Mouse (Mus musculus): Measurements from ENCODE around the gene Mbnl1.

The Mbnl1 gene

DNA sequence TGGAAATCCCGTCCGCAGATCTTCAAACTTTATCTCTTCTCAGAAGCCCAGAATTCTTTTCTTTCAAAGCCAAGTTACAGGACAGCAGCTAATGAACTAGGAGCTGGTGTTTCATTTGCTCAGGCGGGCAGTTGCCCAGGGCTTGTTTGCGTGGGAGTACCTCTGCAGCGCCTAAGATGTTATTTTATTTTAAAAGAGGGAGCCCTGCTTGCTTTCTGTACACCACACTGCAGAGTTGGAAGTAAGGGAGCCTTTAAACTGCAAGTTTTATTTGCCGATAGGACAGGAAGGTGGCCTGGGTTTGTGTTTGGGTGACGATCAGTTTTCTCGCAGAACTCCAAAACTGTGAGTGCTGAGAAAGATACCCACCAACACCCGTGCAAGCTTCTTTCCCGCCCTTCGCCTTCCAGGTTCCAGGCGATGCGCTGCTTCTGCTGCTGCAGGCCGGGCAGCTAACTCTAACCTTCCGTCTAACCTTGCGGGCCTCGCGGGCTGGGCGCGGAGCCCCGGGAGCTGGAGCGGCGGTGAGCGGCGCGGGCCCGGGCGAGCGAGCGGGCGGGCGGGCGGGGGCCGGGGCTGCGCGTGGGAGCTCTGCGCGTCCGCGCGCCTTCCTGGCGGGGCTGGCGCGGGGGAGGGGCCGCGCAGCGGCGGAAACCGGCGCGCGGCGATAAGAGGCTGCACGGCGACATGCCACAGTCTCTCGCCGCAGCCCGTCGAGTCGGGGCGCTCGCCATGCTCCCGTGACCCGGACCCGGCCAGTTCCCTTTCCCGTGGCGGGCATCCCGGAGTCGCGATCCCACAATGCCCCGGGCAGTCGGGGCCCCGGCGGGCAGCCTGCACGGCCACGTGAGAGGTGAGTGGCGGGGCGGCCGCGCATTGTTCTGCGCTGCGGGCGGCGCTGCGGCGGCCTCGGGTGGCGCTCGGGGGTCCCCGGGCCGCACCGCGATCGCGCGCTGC is 28.2 kb downstream of the Mbnl1 start:
- DNase-seq (ENCODE audit: low read depth, low spot score), result peak; percentile 77

GRCm38 (mm10) chr3:60501561-60502151 is 29.0 kb downstream of the Mbnl1 start:
- no peaks in the 10 kb centered on the region for H3K36me3 ChIP-seq (ENCODE audit: control insufficient read depth, insufficient read depth, low read length, poor library complexity, severe bottlenecking)
- no peaks in the 10 kb centered on the region for H3K27me3 ChIP-seq (ENCODE audit: control insufficient read depth, insufficient read depth, low read length, poor library complexity, severe bottlenecking)
- DNase-seq (ENCODE audit: low read depth, low spot score), result peak; percentile 66

More for the DNA sequence above, 28.2 kb downstream of the Mbnl1 start:
- Histone ChIP-seq H3K27me3 (ENCODE audit: control insufficient read depth, insufficient read depth, low read length, poor library complexity, severe bottlenecking) (no peaks in the 10 kb centered on the region), H3K36me3 (ENCODE audit: control insufficient read depth, insufficient read depth, low read length, poor library complexity, severe bottlenecking) (no peaks in the 10 kb centered on the region)

- Histone ChIP-seq H3K27me3 (ENCODE audit: control insufficient read depth, insufficient read depth, low read length, poor library complexity, severe bottlenecking) (no peaks in the 10 kb centered on the region), H3K36me3 (ENCODE audit: control insufficient read depth, insufficient read depth, low read length, poor library complexity, severe bottlenecking) (no peaks in the 10 kb centered on the region)
- peak; percentile 34 for DNase-seq (ENCODE audit: low read depth, low spot score)
Observed at GRCm38 (mm10) chr3:60502155-60502987, 29.7 kb downstream of the Mbnl1 start.

- no peak for DNase-seq (ENCODE audit: low read depth, low spot score)
- Histone ChIP-seq H3K36me3 (ENCODE audit: control insufficient read depth, insufficient read depth, low read length, poor library complexity, severe bottlenecking) (no peaks in the 10 kb centered on the region), H3K27me3 (ENCODE audit: control insufficient read depth, insufficient read depth, low read length, poor library complexity, severe bottlenecking) (no peaks in the 10 kb centered on the region)
Observed at GRCm38 (mm10) chr3:60503196-60503595, 30.6 kb downstream of the Mbnl1 start.

DNA sequence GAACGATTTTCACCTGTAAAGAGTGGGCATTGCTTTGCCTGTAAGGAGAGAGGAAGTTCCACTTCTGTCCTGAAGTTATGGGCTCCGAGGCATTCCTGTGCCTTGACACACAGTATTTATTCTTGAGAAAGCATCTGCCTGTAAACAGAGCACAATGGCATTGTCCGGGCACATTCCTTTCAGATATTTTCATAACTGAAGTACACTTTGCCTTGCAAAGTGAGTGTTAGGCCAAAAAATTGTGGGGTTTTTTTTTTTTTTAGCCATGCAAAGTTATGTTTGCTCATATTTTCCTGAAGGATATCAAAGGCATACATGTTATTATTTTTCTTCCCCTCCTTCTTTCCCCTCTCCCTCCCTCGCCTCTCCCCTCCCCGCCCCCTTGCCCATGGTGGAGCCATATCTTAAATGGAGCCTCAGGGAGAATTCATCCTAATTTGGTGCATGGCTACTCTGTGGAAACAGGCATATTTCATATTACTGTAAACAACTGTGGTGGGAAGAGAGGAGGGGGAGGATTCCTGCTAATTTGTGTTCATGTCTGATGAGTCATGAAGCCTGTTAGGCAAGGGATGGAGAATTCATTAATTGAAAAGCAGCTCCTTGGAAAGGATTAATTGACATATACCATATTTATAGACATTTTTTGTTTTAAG is 32.3 kb downstream of the Mbnl1 start:
- Histone ChIP-seq H3K27me3 (ENCODE audit: control insufficient read depth, insufficient read depth, low read length, poor library complexity, severe bottlenecking) (no peaks in the 10 kb centered on the region), H3K36me3 (ENCODE audit: control insufficient read depth, insufficient read depth, low read length, poor library complexity, severe bottlenecking) (no peaks in the 10 kb centered on the region)
- no peak for DNase-seq (ENCODE audit: low read depth, low spot score)

- Histone ChIP-seq H3K27me3 (ENCODE audit: control insufficient read depth, insufficient read depth, low read length, poor library complexity, severe bottlenecking) (no peaks in the 10 kb centered on the region), H3K36me3 (ENCODE audit: control insufficient read depth, insufficient read depth, low read length, poor library complexity, severe bottlenecking) (no peaks in the 10 kb centered on the region)
- DNase-seq (ENCODE audit: low read depth, low spot score), result no peak
Observed at GRCm38 (mm10) chr3:60506821-60507220, 34.2 kb downstream of the Mbnl1 start.

- H3K36me3 ChIP-seq (ENCODE audit: control insufficient read depth, insufficient read depth, low read length, poor library complexity, severe bottlenecking), result no peaks in the 10 kb centered on the region
Observed at GRCm38 (mm10) chr3:60507496-60507895, 34.9 kb downstream of the Mbnl1 start.

DNA sequence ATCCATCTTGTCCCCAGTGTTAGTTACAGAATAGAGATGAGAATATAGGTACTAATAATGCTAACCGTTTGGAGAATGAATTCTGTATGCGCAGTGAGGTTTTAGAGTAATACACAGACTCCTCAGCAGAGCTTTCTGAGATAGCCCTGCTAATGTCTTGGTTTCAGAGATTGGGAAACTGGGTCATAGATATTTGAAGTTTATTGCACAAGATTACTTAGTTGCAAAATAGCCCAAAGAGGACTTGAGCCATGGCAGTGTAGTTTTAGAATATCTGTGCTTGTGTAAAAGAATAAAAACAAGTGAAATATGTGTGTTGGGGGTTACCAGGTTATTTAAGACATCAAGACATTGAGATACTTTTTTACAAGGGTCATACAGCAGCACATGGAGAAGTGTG is 35.3 kb downstream of the Mbnl1 start:
- no peaks in the 10 kb centered on the region for H3K27me3 ChIP-seq (ENCODE audit: control insufficient read depth, insufficient read depth, low read length, poor library complexity, severe bottlenecking)
- H3K36me3 ChIP-seq (ENCODE audit: control insufficient read depth, insufficient read depth, low read length, poor library complexity, severe bottlenecking), result no peaks in the 10 kb centered on the region
- no peak for DNase-seq (ENCODE audit: low read depth, low spot score)

More at GRCm38 (mm10) chr3:60507496-60507895, 34.9 kb downstream of the Mbnl1 start:
- no peaks in the 10 kb centered on the region for H3K27me3 ChIP-seq (ENCODE audit: control insufficient read depth, insufficient read depth, low read length, poor library complexity, severe bottlenecking)
- DNase-seq (ENCODE audit: low read depth, low spot score), result no peak

DNA sequence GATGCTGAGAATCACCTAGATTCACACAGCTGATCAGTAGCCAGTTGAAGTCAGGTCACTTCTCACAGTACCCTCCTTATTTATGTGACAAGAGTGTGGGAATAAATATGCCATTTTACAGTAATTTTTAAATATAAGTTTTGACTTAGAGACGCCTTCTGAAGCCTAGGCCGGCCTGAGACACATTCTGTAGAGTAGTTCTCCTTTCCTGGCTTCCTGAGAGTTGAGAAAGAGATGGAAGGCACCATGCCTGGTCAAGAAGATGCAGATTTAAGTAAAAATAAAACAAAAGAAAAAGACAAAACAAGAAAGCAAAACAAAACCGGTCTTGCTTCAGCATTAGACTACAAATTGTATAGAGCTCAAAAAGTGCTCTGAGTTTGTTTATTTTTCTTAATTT is 38.6 kb downstream of the Mbnl1 start:
- H3K36me3 ChIP-seq (ENCODE audit: control insufficient read depth, insufficient read depth, low read length, poor library complexity, severe bottlenecking), result no peaks in the 10 kb centered on the region
- DNase-seq (ENCODE audit: low read depth, low spot score), result no peak

GRCm38 (mm10) chr3:60513337-60513736 is 40.7 kb downstream of the Mbnl1 start:
- Histone ChIP-seq H3K36me3 (ENCODE audit: control insufficient read depth, insufficient read depth, low read length, poor library complexity, severe bottlenecking) (no peaks in the 10 kb centered on the region), H3K27me3 (ENCODE audit: control insufficient read depth, insufficient read depth, low read length, poor library complexity, severe bottlenecking) (no peaks in the 10 kb centered on the region)
- DNase-seq (ENCODE audit: low read depth, low spot score), result no peak

More for the DNA sequence above, 38.6 kb downstream of the Mbnl1 start:
- H3K27me3 ChIP-seq (ENCODE audit: control insufficient read depth, insufficient read depth, low read length, poor library complexity, severe bottlenecking), result no peaks in the 10 kb centered on the region

- Histone ChIP-seq H3K27me3 (ENCODE audit: control insufficient read depth, insufficient read depth, low read length, poor library complexity, severe bottlenecking) (no peaks in the 10 kb centered on the region), H3K36me3 (ENCODE audit: control insufficient read depth, insufficient read depth, low read length, poor library complexity, severe bottlenecking) (no peaks in the 10 kb centered on the region)
- no peak for DNase-seq (ENCODE audit: low read depth, low spot score)
Observed at GRCm38 (mm10) chr3:60513746-60514145, 41.1 kb downstream of the Mbnl1 start.

GRCm38 (mm10) chr3:60515430-60515829 is 42.8 kb downstream of the Mbnl1 start:
- no peak for DNase-seq (ENCODE audit: low read depth, low spot score)

GRCm38 (mm10) chr3:60516054-60516674 is 43.5 kb downstream of the Mbnl1 start:
- H3K36me3 ChIP-seq (ENCODE audit: control insufficient read depth, insufficient read depth, low read length, poor library complexity, severe bottlenecking), result no peaks in the 10 kb centered on the region

More at GRCm38 (mm10) chr3:60515430-60515829, 42.8 kb downstream of the Mbnl1 start:
- no peaks in the 10 kb centered on the region for H3K36me3 ChIP-seq (ENCODE audit: control insufficient read depth, insufficient read depth, low read length, poor library complexity, severe bottlenecking)
- H3K27me3 ChIP-seq (ENCODE audit: control insufficient read depth, insufficient read depth, low read length, poor library complexity, severe bottlenecking), result no peaks in the 10 kb centered on the region

More at GRCm38 (mm10) chr3:60516054-60516674, 43.5 kb downstream of the Mbnl1 start:
- peak; percentile 91 for DNase-seq (ENCODE audit: low read depth, low spot score)
- H3K27me3 ChIP-seq (ENCODE audit: control insufficient read depth, insufficient read depth, low read length, poor library complexity, severe bottlenecking), result no peaks in the 10 kb centered on the region
